Mouse (Mus musculus) spleen, postnatal 4 days (tissue): ENCODE data around the gene Eif2b3.

Experiments
- DNase-seq, 2 experiments: peaks; one replicate each; pipeline ENCODE4 v3.0.0; 2022; ENCODE audit warnings: low spot score in 2 of 2

The Eif2b3 gene

GRCm38 (mm10) chr4:117019206-117020134 is at the start of gene Eif2b3:
Eif2b3 (plus strand) TSS chr4:117019402.
- DNase-seq, result peak; percentile 89 to 95

GRCm38 (mm10) chr4:116976503-116976902 is 42.7 kb upstream of the Eif2b3 start:
- no peak for DNase-seq

- no peak for DNase-seq
These were observed 33.5 kb upstream of the Eif2b3 start for GRCm38 (mm10) chr4:116985681-116986080.

GRCm38 (mm10) chr4:116986400-116987121 is 32.6 kb upstream of the Eif2b3 start:
- peak; percentile 72 to 83 for DNase-seq

GRCm38 (mm10) chr4:116987122-116987456 is 32.1 kb upstream of the Eif2b3 start:
- DNase-seq, result no peak

- DNase-seq, result no peak
These were observed 29.5 kb upstream of the Eif2b3 start for GRCm38 (mm10) chr4:116989731-116990130.

GRCm38 (mm10) chr4:116991366-116991765 is 27.8 kb upstream of the Eif2b3 start:
- peak; percentile 83 to 93 for DNase-seq

- peak; percentile 96 to 97 for DNase-seq
These were observed 25.3 kb upstream of the Eif2b3 start, which contains the start of gene Urod for GRCm38 (mm10) chr4:116993672-116994621. Urod (minus strand) TSS chr4:116994413.

- peak; percentile 68 to 85 for DNase-seq
These were observed 23.9 kb upstream of the Eif2b3 start, which contains the start of gene Hectd3 for GRCm38 (mm10) chr4:116995131-116995797. Hectd3 (plus strand) TSS chr4:116995317.

- DNase-seq, result peak; percentile 67 to 83
These were observed 23.4 kb upstream of the Eif2b3 start for GRCm38 (mm10) chr4:116995798-116996135.

- DNase-seq, result no peak
These were observed 19.6 kb upstream of the Eif2b3 start for GRCm38 (mm10) chr4:116999513-117000154.

GRCm38 (mm10) chr4:117001957-117002356 is 17.2 kb upstream of the Eif2b3 start:
- DNase-seq, result no peak

GRCm38 (mm10) chr4:117002543-117003521 is 16.4 kb upstream of the Eif2b3 start:
- peak; percentile 52 to 72 for DNase-seq

GRCm38 (mm10) chr4:117004649-117005048 is 14.6 kb upstream of the Eif2b3 start:
- peak in 1 of 2 experiments; percentile 63 for DNase-seq

GRCm38 (mm10) chr4:117005611-117006400 is 13.4 kb upstream of the Eif2b3 start:
- no peak for DNase-seq

GRCm38 (mm10) chr4:117007058-117007457 is 12.1 kb upstream of the Eif2b3 start:
- DNase-seq, result no peak

GRCm38 (mm10) chr4:117010231-117010630 is 9.0 kb upstream of the Eif2b3 start:
- DNase-seq, result no peak

- DNase-seq, result no peak
These were observed 5.6 kb upstream of the Eif2b3 start for GRCm38 (mm10) chr4:117013596-117013995.
